16 mouse cellular contexts compared by ENCODE assay signal in genomic region chr7:123330506-123330905, GRCm38 (mm10). TPM values are rescaled to one million over a fixed set of nuclear protein-coding genes. Genes with fewer than 3 reads are reported as not detected.
A peak's percentile ranks its signal among the peaks of the same experiment; 100 is the strongest.
DNase-seq lines count a peak whose midpoint lies in the region; ATAC-seq and TF ChIP-seq lines count a peak whose summit lies in the region.
"Had no signal": no experiment of that assay in that cellular context is flagged by ENCODE, and none has a peak within 500 bp of the region (broad histone marks: within the 10 kb centered on the region; RNA-seq: fewer than 3 reads in every experiment).

No protein-coding gene starts in this region.

- no peak overlapping the region for H3K9ac ChIP-seq in lung, embryonic 14.5 days
- no peak overlapping the region for H3K9ac ChIP-seq in liver, postnatal 0 days (replicated peaks)
- no peak overlapping the region for H3K9ac ChIP-seq in midbrain, postnatal 0 days (replicated peaks; ENCODE audit: low read length, poor library complexity, severe bottlenecking)
- H3K9ac ChIP-seq in forebrain, embryonic 16.5 days (replicated peaks; ENCODE audit: low read depth, low read length): no peak overlapping the region
- H3K9ac ChIP-seq: forebrain, embryonic 12.5 days; hindbrain, embryonic 13.5 days had no signal

- peak; percentile 52; the same call in 1 of the 2 replicates for ATAC-seq in lung, embryonic 14.5 days (ENCODE audit: insufficient read depth)
- peak; percentile 49; the same call in 1 of the 2 replicates for ATAC-seq in liver, postnatal 0 days
- ATAC-seq in midbrain, postnatal 0 days (ENCODE audit: low FRiP score): no peak
- ATAC-seq in forebrain, embryonic 16.5 days: no peak
- ATAC-seq: intestine, embryonic 16.5 days had no signal

- H3K4me3 ChIP-seq in lung, embryonic 14.5 days (ENCODE audit: low read depth, low read length): no peak overlapping the region
- no peak overlapping the region for H3K4me3 ChIP-seq in bone marrow, adult 2 months (replicated peaks; ENCODE audit: control insufficient read depth, low read depth, low read length)
- no peak overlapping the region for H3K4me3 ChIP-seq in liver, postnatal 0 days (ENCODE audit: low read depth, low read length)
- H3K4me3 ChIP-seq in midbrain, postnatal 0 days (ENCODE audit: low read depth, low read length): no peak overlapping the region
- no peak overlapping the region for H3K4me3 ChIP-seq in forebrain, embryonic 16.5 days (replicated peaks; ENCODE audit: low read length)
- H3K4me3 ChIP-seq: forebrain, embryonic 12.5 days; hindbrain, embryonic 13.5 days; megakaryocyte, embryonic 14.5 days; myocyte had no signal

- H3K9me3 ChIP-seq in lung, embryonic 14.5 days (ENCODE audit: low read depth, low read length): no peaks in the 10 kb centered on the region
- no peaks in the 10 kb centered on the region for H3K9me3 ChIP-seq in liver, postnatal 0 days (ENCODE audit: low read length)
- no peaks in the 10 kb centered on the region for H3K9me3 ChIP-seq in midbrain, postnatal 0 days (ENCODE audit: low read length)
- no peaks in the 10 kb centered on the region for H3K9me3 ChIP-seq in forebrain, embryonic 16.5 days (ENCODE audit: control insufficient read depth, low read length)
- H3K9me3 ChIP-seq: forebrain, embryonic 12.5 days; hindbrain, embryonic 13.5 days had no signal

- no peak for TF ChIP-seq EP300 in liver, postnatal 0 days (IDR thresholded peaks at IDR 0.05; ENCODE audit: low read depth)

- peaks cover 10% of the 10 kb centered on the region; the same call in 1 of the 2 replicates for H3K36me3 ChIP-seq in lung, embryonic 14.5 days (ENCODE audit: insufficient read depth)
- peaks cover 14% of the 10 kb centered on the region for H3K36me3 ChIP-seq in liver, postnatal 0 days (replicated peaks; ENCODE audit: insufficient read depth, low read length)
- no peaks in the 10 kb centered on the region for H3K36me3 ChIP-seq in midbrain, postnatal 0 days (ENCODE audit: insufficient read depth, low read length)
- H3K36me3 ChIP-seq in forebrain, embryonic 16.5 days (ENCODE audit: control insufficient read depth, insufficient read depth): no peaks in the 10 kb centered on the region

- no peak overlapping the region for H3K4me2 ChIP-seq in lung, embryonic 14.5 days
- no peak overlapping the region for H3K4me2 ChIP-seq in liver, postnatal 0 days (ENCODE audit: low read depth, low read length)
- H3K4me2 ChIP-seq in midbrain, postnatal 0 days (ENCODE audit: low read depth, low read length, poor library complexity, severe bottlenecking): no peak overlapping the region
- H3K4me2 ChIP-seq in forebrain, embryonic 16.5 days (ENCODE audit: low read length): no peak overlapping the region
- H3K4me2 ChIP-seq: forebrain, embryonic 12.5 days; hindbrain, embryonic 13.5 days had no signal

- DNase-seq in lung, embryonic 14.5 days: peak; percentile 21
- DNase-seq in lung, postnatal 25 days (ENCODE audit: low spot score): no peak
- peak; percentile 36 for DNase-seq in liver, postnatal 0 days
- DNase-seq in spleen, postnatal 14 days (ENCODE audit: low spot score in 2 of 2): peak; percentile 9 to 25
- no peak for DNase-seq in midbrain, postnatal 0 days (ENCODE audit: low spot score)
- DNase-seq in cerebellum, postnatal 14 days: no peak
- DNase-seq: adrenal gland, adult 2 months; thymus, postnatal 4 days had no signal

- TF ChIP-seq POLR2A in bone marrow, adult 2 months (IDR thresholded peaks at IDR 0.05; ENCODE audit: borderline replicate concordance, control insufficient read depth, low read depth, low read length): no peak

- no peak overlapping the region for H3K27ac ChIP-seq in lung, embryonic 14.5 days (ENCODE audit: low read depth)
- peak overlapping the region; percentile 6; the same call in 1 of the 2 replicates for H3K27ac ChIP-seq in bone marrow, adult 2 months (ENCODE audit: control insufficient read depth, insufficient read depth, low read depth, low read length, poor library complexity)
- peak overlapping the region; percentile 48; the same call in 1 of the 2 replicates for H3K27ac ChIP-seq in liver, postnatal 0 days (ENCODE audit: low read depth)
- H3K27ac ChIP-seq in midbrain, postnatal 0 days (ENCODE audit: low read depth, low read length): no peak overlapping the region
- no peak overlapping the region for H3K27ac ChIP-seq in forebrain, embryonic 16.5 days (ENCODE audit: low read length)
- H3K27ac ChIP-seq: forebrain, embryonic 12.5 days; hindbrain, embryonic 13.5 days; stomach, postnatal 0 days had no signal

- H3K27me3 ChIP-seq in lung, embryonic 14.5 days (ENCODE audit: insufficient read depth, low read length): no peaks in the 10 kb centered on the region
- H3K27me3 ChIP-seq in liver, postnatal 0 days (ENCODE audit: insufficient read depth, low read length): no peaks in the 10 kb centered on the region
- H3K27me3 ChIP-seq in midbrain, postnatal 0 days (ENCODE audit: insufficient read depth, low read length): no peaks in the 10 kb centered on the region
- no peaks in the 10 kb centered on the region for H3K27me3 ChIP-seq in forebrain, embryonic 16.5 days (replicated peaks; ENCODE audit: control insufficient read depth, insufficient read depth, low read length)
- H3K27me3 ChIP-seq: forebrain, embryonic 12.5 days; hindbrain, embryonic 13.5 days; megakaryocyte, embryonic 14.5 days had no signal

- TF ChIP-seq CTCF in lung, embryonic 14.5 days (IDR thresholded peaks at IDR 0.05; ENCODE audit: low read depth): no peak
- no peak for TF ChIP-seq CTCF in bone marrow, adult 2 months (IDR thresholded peaks at IDR 0.05; ENCODE audit: control insufficient read depth, insufficient read depth, low read length)
- TF ChIP-seq CTCF in liver, postnatal 0 days (IDR thresholded peaks at IDR 0.05; ENCODE audit: low read depth): no peak
- TF ChIP-seq CTCF in midbrain, postnatal 0 days (IDR thresholded peaks at IDR 0.05): no peak

- H3K4me1 ChIP-seq in lung, embryonic 14.5 days (ENCODE audit: insufficient read depth): no peaks in the 10 kb centered on the region
- H3K4me1 ChIP-seq in bone marrow, adult 2 months (ENCODE audit: control insufficient read depth, insufficient read depth, low read length): peaks cover 3% of the 10 kb centered on the region; the same call in 1 of the 2 replicates
- peaks cover 3% of the 10 kb centered on the region; the same call in 1 of the 2 replicates for H3K4me1 ChIP-seq in liver, postnatal 0 days (ENCODE audit: insufficient read depth)
- no peaks in the 10 kb centered on the region; the same call in 1 of the 2 replicates for H3K4me1 ChIP-seq in midbrain, postnatal 0 days (ENCODE audit: insufficient read depth, low read length)
- no peaks in the 10 kb centered on the region for H3K4me1 ChIP-seq in forebrain, embryonic 16.5 days (replicated peaks; ENCODE audit: control insufficient read depth, insufficient read depth, low read length)

- 79% methylated on average over 9 of the region's 9 CpGs for WGBS in lung, embryonic 14.5 days
- 74% methylated on average over 9 of the region's 9 CpGs for WGBS in bone marrow, adult 2 months
- WGBS in liver, postnatal 0 days (ENCODE audit: insufficient replicate concordance): 71% methylated on average over 9 of the region's 9 CpGs
- 93% methylated on average over 9 of the region's 9 CpGs for WGBS in midbrain, postnatal 0 days
- 87% methylated on average over 9 of the region's 9 CpGs for WGBS in forebrain, embryonic 16.5 days

RNA-seq across cellular contexts. Expression of gene Lcmt1, which starts 39.1 kb away (rescaled TPM):
- polyA plus RNA-seq in lung, embryonic 14.5 days (2014; fragmentation: Nextera tagmentation; extraction: Ambion mirVana): 43.9 and 46.8 TPM in 2 replicates
- polyA plus RNA-seq in bone marrow, adult 2 months (2011; ENCODE audit: insufficient read depth, insufficient read length, low replicate concordance, missing spikeins): 14.5 and 23.0 TPM in 2 replicates
- 10.8 and 12.2 TPM in 2 replicates for polyA plus RNA-seq in liver, postnatal 0 days (2015; fragmentation: Nextera tagmentation; extraction: Ambion mirVana)
- total RNA-seq in midbrain, postnatal 0 days (2014; rRNA removed): 62.8 and 74.8 TPM in 2 replicates
- 114 and 115 TPM in 2 replicates for polyA plus RNA-seq in midbrain, postnatal 0 days (2015; fragmentation: Nextera tagmentation; extraction: Ambion mirVana)
- polyA plus RNA-seq in forebrain, embryonic 16.5 days (2015; fragmentation: Nextera tagmentation; extraction: Ambion mirVana): 100 and 105 TPM in 2 replicates

RNA-seq across cellular contexts. Expression of gene Arhgap17, which starts 39.2 kb away (rescaled TPM):
- polyA plus RNA-seq in lung, embryonic 14.5 days (2014; fragmentation: Nextera tagmentation; extraction: Ambion mirVana): 26.1 and 27.1 TPM in 2 replicates
- 18.9 and 38.3 TPM in 2 replicates for polyA plus RNA-seq in bone marrow, adult 2 months (2011; ENCODE audit: insufficient read depth, insufficient read length, low replicate concordance, missing spikeins)
- polyA plus RNA-seq in liver, postnatal 0 days (2015; fragmentation: Nextera tagmentation; extraction: Ambion mirVana): 6.0 and 6.8 TPM in 2 replicates
- total RNA-seq in midbrain, postnatal 0 days (2014; rRNA removed): 4.8 and 12.1 TPM in 2 replicates
- 5.3 and 6.3 TPM in 2 replicates for polyA plus RNA-seq in midbrain, postnatal 0 days (2015; fragmentation: Nextera tagmentation; extraction: Ambion mirVana)
- 9.5 and 9.8 TPM in 2 replicates for polyA plus RNA-seq in forebrain, embryonic 16.5 days (2015; fragmentation: Nextera tagmentation; extraction: Ambion mirVana)

Comparison
In these comparisons a context has a peak if more than half of its experiments do, and no peak if none do; other contexts are left out.
1. DNase-seq: peak in lung, embryonic 14.5 days (single experiment), liver, postnatal 0 days (single experiment) and spleen, postnatal 14 days (2 of 2); none in lung, postnatal 25 days (single experiment), midbrain, postnatal 0 days (single experiment) and cerebellum, postnatal 14 days (0 of 2).
2. ATAC-seq: peak in lung, embryonic 14.5 days (single experiment) and liver, postnatal 0 days (single experiment); none in midbrain, postnatal 0 days (single experiment) and forebrain, embryonic 16.5 days (single experiment).
3. H3K27ac ChIP-seq: peak in bone marrow, adult 2 months (single experiment) and liver, postnatal 0 days (single experiment); none in lung, embryonic 14.5 days (single experiment), midbrain, postnatal 0 days (single experiment) and forebrain, embryonic 16.5 days (single experiment).